Mouse (Mus musculus): ENCODE results near the gene Pcsk6. TPM values are rescaled to one million over a fixed set of nuclear protein-coding genes. Genes with fewer than 3 reads are reported as not detected.
A peak's percentile ranks its signal among the peaks of the same experiment; 100 is the strongest.
"Not testable (repeated sequence)": the region's sequence is repeated elsewhere in the genome, so short reads cannot be mapped to it uniquely, and the experiment has no call there.

Pcsk6 gene
- polyA plus RNA-seq, 1 experiment, result 63.6 TPM

- H3K27ac ChIP-seq (replicated peaks; ENCODE audit: low read depth, low read length), result no peak overlapping the region
- H3K4me1 ChIP-seq (ENCODE audit: control insufficient read depth, insufficient read depth, insufficient read length, low read length), result no peaks in the 10 kb centered on the region
- H3K4me3 ChIP-seq (ENCODE audit: insufficient read depth, low read depth, low read length), result no peak overlapping the region
Measured at GRCm38 (mm10) chr7:66028766-66029512, 167.4 kb downstream of the Pcsk6 start.

- Histone ChIP-seq H3K27ac (replicated peaks; ENCODE audit: low read depth, low read length) (no peak overlapping the region), H3K4me1 (ENCODE audit: control insufficient read depth, insufficient read depth, insufficient read length, low read length) (no peaks in the 10 kb centered on the region), H3K4me3 (ENCODE audit: insufficient read depth, low read depth, low read length) (no peak overlapping the region)
Measured at GRCm38 (mm10) chr7:66036809-66037208, 175.3 kb downstream of the Pcsk6 start.

- Histone ChIP-seq H3K27ac (replicated peaks; ENCODE audit: low read depth, low read length) (no peak overlapping the region), H3K4me1 (ENCODE audit: control insufficient read depth, insufficient read depth, insufficient read length, low read length) (no peaks in the 10 kb centered on the region), H3K4me3 (ENCODE audit: insufficient read depth, low read depth, low read length) (no peak overlapping the region)
Measured at GRCm38 (mm10) chr7:66038261-66038660, 176.7 kb downstream of the Pcsk6 start.

GRCm38 (mm10) chr7:66038730-66039129, 177.2 kb downstream of the Pcsk6 start:
- H3K4me3 ChIP-seq (ENCODE audit: insufficient read depth, low read depth, low read length), result no peak overlapping the region
- H3K4me1 ChIP-seq (ENCODE audit: control insufficient read depth, insufficient read depth, insufficient read length, low read length), result no peaks in the 10 kb centered on the region
- no peak overlapping the region for H3K27ac ChIP-seq (replicated peaks; ENCODE audit: low read depth, low read length)

- H3K27ac ChIP-seq (replicated peaks; ENCODE audit: low read depth, low read length), result no peak overlapping the region
- no peaks in the 10 kb centered on the region for H3K4me1 ChIP-seq (ENCODE audit: control insufficient read depth, insufficient read depth, insufficient read length, low read length)
- H3K4me3 ChIP-seq (ENCODE audit: insufficient read depth, low read depth, low read length), result no peak overlapping the region
Measured at GRCm38 (mm10) chr7:66040026-66040814, 178.7 kb downstream of the Pcsk6 start.

- Histone ChIP-seq H3K4me3 (ENCODE audit: insufficient read depth, low read depth, low read length) (no peak within 1 kb of the TSS), H3K27ac (replicated peaks; ENCODE audit: low read depth, low read length) (no peak within 1 kb of the TSS), H3K4me1 (ENCODE audit: control insufficient read depth, insufficient read depth, insufficient read length, low read length) (peaks cover 11% of the 10 kb centered on the region)
Measured at GRCm38 (mm10) chr7:66043552-66044459, 182.3 kb downstream of the Pcsk6 start, which contains the start of gene Gm45213. Gene Gm45213 (plus strand): TSS chr7:66043602.

- Histone ChIP-seq H3K4me3 (ENCODE audit: insufficient read depth, low read depth, low read length) (no peak overlapping the region), H3K27ac (replicated peaks; ENCODE audit: low read depth, low read length) (no peak overlapping the region), H3K4me1 (ENCODE audit: control insufficient read depth, insufficient read depth, insufficient read length, low read length) (peaks cover 11% of the 10 kb centered on the region)
Measured at GRCm38 (mm10) chr7:66044617-66045016, 183.1 kb downstream of the Pcsk6 start.

- Histone ChIP-seq H3K4me1 (ENCODE audit: control insufficient read depth, insufficient read depth, insufficient read length, low read length) (peaks cover 11% of the 10 kb centered on the region), H3K4me3 (ENCODE audit: insufficient read depth, low read depth, low read length) (no peak overlapping the region), H3K27ac (replicated peaks; ENCODE audit: low read depth, low read length) (0 out of 2 replicates have a peak overlapping the region, but pooled peaks have one; percentile 10)
Measured at GRCm38 (mm10) chr7:66046921-66047918, 185.7 kb downstream of the Pcsk6 start.

GRCm38 (mm10) chr7:66047975-66048374, 186.4 kb downstream of the Pcsk6 start:
- H3K4me3 ChIP-seq (ENCODE audit: insufficient read depth, low read depth, low read length), result no peak overlapping the region
- H3K4me1 ChIP-seq (ENCODE audit: control insufficient read depth, insufficient read depth, insufficient read length, low read length), result peaks cover 11% of the 10 kb centered on the region
- 0 out of 2 replicates have a peak overlapping the region, but pooled peaks have one; percentile 10 for H3K27ac ChIP-seq (replicated peaks; ENCODE audit: low read depth, low read length)

- 0 out of 2 replicates have a peak overlapping the region, but pooled peaks have one; percentile 10 for H3K27ac ChIP-seq (replicated peaks; ENCODE audit: low read depth, low read length)
- peaks cover 11% of the 10 kb centered on the region for H3K4me1 ChIP-seq (ENCODE audit: control insufficient read depth, insufficient read depth, insufficient read length, low read length)
- H3K4me3 ChIP-seq (ENCODE audit: insufficient read depth, low read depth, low read length), result no peak overlapping the region
Measured at GRCm38 (mm10) chr7:66048446-66049230, 187.1 kb downstream of the Pcsk6 start.

- no peak overlapping the region for H3K27ac ChIP-seq (replicated peaks; ENCODE audit: low read depth, low read length)
- no peaks in the 10 kb centered on the region for H3K4me1 ChIP-seq (ENCODE audit: control insufficient read depth, insufficient read depth, insufficient read length, low read length)
- H3K4me3 ChIP-seq (ENCODE audit: insufficient read depth, low read depth, low read length), result no peak overlapping the region
Measured at GRCm38 (mm10) chr7:66053946-66054483, 192.5 kb downstream of the Pcsk6 start.

- H3K27ac ChIP-seq (replicated peaks; ENCODE audit: low read depth, low read length); H3K4me1 ChIP-seq (ENCODE audit: control insufficient read depth, insufficient read depth, insufficient read length, low read length); H3K4me3 ChIP-seq (ENCODE audit: insufficient read depth, low read depth, low read length): not testable (repeated sequence)
Measured at GRCm38 (mm10) chr7:66055356-66055755, 193.8 kb downstream of the Pcsk6 start.

- H3K27ac ChIP-seq (replicated peaks; ENCODE audit: low read depth, low read length), result no peak within 1 kb of the TSS
- peak within 1 kb of the TSS; percentile 79 for H3K4me3 ChIP-seq (ENCODE audit: insufficient read depth, low read depth, low read length)
- H3K4me1 ChIP-seq (ENCODE audit: control insufficient read depth, insufficient read depth, insufficient read length, low read length), result peaks cover 6% of the 10 kb centered on the region; the same call in 1 of the 2 replicates
Measured at GRCm38 (mm10) chr7:66058703-66059102, 197.2 kb downstream of the Pcsk6 start, which contains the start of gene Snrpa1. Gene Snrpa1 (plus strand): TSS chr7:66059003.

Data from brown adipose tissue, adult 24 weeks (tissue).